Mouse (Mus musculus): ENCODE data around the gene Tspyl3.

Tspyl3 gene

DNA sequence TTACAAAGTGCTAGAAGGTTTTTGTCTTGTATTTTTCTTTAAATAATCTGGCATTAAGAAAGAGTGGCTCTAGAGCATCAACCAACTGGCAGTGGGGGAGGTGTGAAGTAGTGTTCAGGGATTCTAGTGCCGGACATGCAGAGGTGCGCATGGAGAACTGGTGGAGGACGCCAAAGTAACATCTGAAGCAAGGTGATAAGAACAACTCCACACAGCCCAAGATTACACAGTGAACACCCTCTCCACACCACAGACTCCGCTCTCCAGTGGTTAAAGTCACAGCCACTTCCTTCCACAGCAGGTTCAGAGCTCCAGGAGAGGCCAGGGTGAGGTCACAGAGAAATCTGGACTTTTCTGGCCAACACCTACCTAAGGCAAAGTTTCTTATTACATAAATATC is 2.7 kb upstream of the Tspyl3 start:
- no peak for DNase-seq (ENCODE audit: low spot score)

DNA sequence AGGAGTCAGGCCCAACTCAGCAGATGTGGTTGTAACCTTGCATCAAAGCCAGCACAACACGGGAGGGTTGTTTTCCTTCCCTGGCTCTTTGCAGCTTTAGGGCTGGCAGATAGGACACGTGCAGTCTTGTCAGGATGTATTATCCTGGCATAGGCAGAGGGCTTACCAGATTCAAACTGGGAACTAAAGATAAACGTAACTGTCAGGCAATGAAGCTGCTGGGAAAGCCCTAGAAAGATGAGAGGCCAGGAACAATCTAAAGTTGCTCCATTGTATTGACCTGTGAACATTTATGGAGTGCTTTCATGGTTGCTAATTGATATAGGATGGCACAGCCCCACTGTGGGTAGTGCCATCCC is 333 bp upstream of the Tspyl3 start:
- no peak for DNase-seq (ENCODE audit: low spot score)

DNA sequence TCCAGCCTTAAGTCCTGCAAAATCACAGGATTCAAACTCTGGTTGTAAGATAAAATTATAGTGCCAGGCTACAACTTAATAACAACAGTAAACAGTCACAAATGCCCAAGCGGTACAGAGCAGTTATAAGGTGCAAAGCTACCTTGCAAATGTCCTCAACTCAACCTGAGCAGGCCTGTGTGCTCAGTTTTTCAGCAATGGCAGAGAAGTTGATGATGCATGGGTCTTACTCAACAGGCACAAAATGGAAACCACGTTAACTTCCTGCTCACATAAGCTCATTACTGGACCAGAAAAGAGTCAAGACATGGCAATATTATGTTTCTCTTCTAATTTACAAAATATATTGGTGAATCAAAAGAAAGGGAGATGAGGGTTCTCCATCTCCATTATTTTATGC is 2.7 kb downstream of the Tspyl3 start:
- DNase-seq (ENCODE audit: low spot score) = no peak

DNA sequence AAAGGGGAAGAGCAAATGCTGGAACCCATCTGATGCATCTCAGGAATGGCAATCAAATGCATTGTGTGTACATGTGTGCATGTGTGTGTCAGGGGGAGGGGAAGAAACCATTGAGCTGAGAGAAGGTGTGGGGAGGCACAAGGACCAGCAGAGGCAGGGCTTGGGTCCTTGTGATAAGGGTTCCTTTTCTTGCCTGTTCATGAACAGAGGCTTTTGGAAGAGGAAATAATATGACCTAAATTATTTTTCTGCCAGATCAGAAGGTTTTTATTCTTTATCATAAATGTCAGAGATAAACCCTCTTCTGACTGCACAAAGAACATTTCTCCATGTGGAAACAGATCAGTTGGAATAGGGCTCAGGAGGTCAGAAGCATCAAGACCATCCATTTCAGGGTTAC is 3.1 kb downstream of the Tspyl3 start:
- no peak for DNase-seq (ENCODE audit: low spot score)

DNA sequence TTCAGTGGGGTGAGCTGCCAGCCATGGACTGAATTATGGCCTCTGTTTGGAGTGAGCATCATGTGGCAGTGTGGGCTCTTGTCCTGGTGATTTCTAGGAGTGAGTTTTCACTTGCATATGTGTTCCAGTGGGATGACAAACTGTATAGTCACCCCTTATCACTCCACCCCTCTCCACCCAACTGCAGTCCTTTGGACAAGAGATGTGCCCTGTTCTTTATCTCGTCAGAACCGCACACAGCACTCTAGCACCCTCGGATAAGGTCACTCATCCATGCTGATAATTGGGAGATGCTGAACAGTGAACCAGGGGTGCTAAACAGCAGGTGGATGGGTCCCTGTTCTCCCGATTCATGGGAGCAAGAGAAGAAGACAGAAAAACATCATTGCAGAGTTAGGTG is 3.6 kb downstream of the Tspyl3 start:
- DNase-seq (ENCODE audit: low spot score) = no peak

DNA sequence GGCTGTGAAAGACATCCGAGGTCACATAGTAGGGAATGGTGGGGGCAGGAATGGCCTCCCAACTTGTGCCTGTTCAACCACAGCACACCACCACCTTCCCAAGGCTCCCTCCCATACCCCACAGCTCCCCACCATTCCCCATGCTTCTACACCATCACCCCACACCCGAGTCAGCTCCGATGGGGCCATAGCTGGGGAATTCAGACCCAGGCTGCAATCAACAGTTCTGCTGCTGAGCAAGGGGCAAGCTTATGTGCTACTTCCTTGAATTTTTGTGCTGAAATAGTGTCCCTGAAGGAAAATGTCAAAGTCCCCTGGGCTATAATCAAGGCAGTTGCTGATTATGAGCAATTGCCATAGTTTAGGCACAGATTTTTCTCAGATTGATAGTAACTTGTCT is 6.7 kb downstream of the Tspyl3 start:
- DNase-seq (ENCODE audit: low spot score) = no peak

DNA sequence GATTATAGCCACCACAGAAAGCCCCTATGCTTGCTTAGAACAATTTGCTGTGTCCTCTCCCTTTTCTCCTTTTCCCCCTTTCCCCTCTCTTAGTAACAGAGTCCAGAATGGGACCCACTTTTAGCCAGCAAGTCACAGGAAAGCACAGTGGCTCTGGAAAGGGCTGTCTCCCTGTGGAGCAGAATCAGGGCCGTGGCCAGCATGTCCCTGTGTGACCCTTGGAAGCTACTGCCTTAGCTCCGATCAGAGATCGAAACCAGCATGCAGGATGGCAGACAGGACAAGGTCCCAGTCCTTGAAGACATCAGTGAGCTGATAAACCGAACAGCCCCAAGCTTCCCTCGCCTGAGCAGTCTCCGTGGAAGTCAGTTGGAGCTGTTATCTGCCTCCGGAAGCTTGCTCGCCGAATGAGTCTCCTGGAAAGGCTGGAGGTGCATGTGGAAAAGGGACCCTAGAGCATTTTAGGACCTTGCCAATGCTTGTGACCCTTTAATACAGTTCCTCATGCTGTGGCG is 7.4 kb downstream of the Tspyl3 start:
- no peak for DNase-seq (ENCODE audit: low spot score)

DNA sequence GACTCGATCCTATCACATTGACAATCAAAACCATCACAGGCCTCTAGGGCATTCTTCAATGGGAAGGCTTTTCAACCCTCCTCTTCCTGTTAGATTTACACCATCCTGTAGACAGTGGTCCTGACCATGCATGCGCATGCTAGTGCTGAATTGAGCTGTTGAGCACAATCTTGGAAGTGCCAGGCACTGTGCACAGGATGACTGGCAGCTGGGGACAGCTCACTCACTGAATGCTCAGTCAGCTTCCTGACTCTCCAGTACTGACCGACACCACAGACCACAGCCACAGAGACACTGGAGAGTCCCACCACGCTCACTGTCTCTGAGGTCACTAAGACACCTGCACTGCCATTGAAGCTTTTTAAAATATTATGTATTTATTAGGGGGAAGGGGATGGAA is 9.8 kb downstream of the Tspyl3 start:
- no peak for DNase-seq (ENCODE audit: low spot score)

DNA sequence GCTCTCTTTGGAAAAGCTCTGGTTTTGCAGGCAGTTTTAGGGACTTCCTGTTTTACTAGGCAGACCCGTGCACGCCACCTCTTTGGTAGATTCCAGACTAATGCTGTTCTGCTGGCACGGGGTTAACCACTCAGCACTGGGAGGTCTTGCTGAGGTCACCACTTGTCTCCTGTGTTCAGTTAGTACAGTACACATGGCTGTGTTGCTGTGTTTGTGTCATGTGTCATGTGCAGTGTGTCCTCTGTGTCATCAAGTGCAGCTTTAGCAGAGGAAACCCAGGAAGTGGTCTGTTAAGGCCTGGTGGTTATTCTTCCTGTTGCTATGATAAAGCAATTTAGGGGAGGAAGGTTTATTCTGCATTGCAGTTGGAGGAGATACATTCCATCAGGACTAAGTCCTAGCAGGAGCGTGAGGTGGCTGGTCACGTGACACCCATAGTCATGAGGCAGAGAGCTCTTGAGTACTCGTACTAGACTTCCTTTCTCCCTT is 10.4 kb downstream of the Tspyl3 start:
- DNase-seq (ENCODE audit: low spot score) = no peak

DNA sequence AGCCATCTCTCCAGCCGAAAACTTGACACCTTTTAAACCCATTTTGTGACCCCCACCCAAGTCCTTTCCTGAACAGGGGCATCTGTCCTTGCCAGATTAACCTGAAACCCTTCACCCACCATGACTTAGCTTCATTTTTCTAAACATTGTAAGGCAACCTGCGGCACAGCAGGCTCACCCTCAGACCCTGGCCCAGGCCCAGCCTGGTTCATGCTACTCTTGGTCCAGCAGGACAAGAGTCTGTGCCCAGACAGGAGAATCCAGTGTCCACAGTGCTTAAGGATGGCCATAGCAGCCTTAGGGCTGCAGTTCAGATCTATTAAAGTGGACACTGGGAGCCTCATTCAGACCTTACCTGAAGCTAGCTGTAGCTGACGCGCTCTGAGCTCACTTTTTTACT is 11.9 kb downstream of the Tspyl3 start:
- DNase-seq (ENCODE audit: low spot score) = no peak

DNA sequence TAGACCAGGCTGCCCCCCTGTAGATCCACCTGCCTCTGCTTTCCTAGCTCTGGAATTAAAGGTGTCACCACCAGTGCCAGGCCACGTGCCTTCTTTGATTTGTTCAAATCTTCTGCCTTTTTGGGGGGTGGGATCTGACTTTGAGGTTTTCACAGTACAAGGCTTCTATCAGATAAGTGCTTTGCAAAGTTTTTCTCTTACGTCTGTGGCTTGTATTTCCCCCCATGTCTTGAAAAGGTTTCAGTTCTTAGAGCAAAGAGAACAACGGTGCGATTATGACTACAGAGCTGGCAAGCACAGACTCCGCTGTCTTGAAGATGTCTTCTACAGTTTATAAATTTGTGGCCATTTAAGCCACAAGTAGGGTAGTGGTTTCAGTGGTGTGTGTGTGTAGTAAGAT is 13.8 kb downstream of the Tspyl3 start:
- no peak for DNase-seq (ENCODE audit: low spot score)

DNA sequence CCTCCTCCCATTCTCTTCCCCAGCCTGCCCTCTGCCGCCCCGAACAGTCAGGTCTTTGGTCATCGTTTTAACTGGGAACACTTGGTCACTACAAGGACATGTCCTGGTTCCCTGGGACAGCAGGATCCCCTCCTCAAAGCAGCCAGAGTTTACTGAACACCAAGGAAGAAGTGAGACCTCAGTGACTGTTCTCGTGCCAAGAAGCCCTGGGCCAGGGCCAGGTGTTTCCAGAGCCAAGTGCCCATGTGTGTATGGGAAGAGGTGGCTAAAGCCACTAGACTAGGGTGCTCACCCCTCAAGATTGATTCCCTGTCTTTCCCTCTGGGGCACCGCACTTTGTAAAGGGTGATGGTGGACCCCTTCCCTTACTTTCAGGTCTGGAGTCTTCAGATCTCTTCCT is 16.0 kb downstream of the Tspyl3 start:
- no peak for DNase-seq (ENCODE audit: low spot score)

DNA sequence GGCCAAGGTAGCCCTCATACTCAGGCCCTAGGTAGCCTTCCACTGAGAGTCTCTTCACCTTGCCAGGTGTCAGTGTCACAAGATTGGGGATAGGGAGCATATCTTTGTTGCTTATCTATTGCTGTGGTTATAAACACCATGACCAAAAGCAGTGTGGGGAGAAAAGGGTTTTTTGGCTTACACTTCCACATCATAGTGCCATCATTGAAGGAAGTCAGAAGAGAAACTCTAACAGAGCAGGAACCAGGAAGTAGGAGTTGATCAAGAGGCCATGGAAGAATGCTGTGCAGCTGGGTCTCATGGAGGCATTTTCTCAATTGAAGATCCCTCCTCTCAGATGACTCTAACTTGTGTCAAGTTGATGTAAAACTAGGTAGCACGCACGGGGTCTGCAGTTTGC is 17.1 kb downstream of the Tspyl3 start:
- no peak for DNase-seq (ENCODE audit: low spot score)

DNA sequence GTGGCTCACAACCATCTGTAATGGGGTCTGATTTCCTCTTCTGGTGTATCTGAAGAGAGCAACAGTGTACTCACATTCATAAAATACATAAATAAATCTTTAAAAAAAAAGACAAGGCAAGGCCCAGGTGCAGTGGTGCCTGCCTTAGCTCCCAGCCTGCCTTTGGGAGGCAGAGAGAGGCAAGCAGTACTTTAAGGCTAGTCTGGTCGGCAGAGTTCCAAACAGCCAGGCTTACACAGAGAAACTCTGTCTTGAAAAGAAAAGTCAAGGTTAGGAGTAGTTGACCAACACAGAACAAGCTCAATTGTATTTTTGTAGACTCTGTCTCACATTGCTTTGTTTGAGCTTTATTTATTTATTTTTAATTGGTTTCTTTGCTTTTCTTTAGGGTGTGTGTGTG is 22.5 kb downstream of the Tspyl3 start:
- DNase-seq (ENCODE audit: low spot score) = no peak

DNA sequence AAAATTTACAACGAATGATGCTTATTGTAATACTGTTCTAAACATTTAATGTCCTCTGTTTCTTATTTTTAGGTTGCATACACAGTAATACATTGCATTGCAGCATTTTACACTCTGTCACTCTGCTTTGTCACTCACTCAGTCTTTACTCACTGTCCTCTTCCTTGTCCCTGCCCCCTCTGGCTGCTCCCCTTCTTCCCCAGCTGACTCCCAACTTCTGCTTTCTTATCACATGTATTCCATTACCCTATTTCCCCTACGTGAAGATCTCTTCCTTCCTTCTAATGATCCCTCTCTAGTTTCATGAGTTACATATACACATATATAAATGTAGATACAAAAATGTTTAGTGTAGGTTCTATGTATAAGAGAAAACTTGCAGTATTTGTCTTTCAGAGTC is 26.1 kb downstream of the Tspyl3 start:
- no peak for DNase-seq (ENCODE audit: low spot score)

DNA sequence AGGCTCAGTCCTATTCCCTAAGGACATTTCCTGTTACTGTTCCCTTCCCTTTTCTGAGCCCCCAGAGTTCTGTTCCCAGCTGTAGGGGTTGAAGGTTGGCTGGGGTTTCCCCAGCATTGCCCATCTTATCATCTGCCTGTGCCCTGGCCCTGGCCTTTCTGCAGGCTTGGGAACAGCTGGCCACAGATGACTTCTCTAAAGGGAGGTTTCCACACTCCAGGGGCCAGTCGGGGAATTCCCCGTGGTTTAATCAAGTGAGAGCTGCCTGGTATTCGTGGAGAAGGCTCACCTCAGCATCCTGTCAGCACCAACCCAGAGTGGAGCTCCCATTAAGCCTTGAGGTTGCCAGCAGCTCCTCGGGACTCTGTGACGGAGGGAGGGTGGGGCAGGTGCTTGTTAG is 26.8 kb downstream of the Tspyl3 start:
- DNase-seq (ENCODE audit: low spot score) = no peak

DNA sequence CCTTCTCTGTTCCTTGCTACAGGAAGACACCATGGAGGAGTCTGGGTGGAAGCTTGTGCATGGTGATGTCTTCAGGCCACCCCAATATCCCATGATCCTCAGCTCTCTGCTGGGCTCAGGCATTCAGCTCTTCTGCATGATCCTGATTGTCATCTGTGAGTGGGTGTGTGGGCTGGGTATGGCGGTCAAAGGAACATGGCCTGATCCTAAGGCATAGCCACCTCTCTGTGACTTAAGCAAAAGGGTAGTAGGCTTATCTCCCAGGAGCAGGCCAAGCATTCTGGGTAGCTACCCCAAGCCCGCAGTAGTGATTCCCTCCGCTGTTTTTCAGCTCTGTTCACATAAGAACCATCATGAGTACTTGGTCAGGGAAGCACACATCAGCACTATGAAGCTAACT is 31.0 kb downstream of the Tspyl3 start:
- DNase-seq (ENCODE audit: low spot score) = no peak

DNA sequence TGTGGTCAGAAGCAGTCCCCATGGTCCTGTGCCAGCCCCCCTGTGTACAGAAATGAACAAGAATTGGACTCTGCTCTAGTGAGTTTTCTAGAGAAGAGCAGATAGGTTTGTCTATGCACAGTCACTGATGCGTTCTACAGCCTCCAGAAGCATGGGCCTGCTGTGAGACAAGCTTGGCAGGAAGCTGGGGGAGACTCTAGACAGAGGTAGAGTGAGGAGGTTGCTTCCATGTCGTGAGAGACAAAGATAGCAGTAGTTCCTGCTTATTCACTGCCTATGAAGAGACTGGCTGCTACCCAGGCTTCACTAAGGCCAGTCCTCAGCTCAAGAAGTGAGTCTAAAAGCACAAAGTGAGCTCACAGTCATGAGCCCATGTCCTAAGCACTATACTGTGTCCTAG is 34.0 kb downstream of the Tspyl3 start:
- no peak for DNase-seq (ENCODE audit: low spot score)

DNA sequence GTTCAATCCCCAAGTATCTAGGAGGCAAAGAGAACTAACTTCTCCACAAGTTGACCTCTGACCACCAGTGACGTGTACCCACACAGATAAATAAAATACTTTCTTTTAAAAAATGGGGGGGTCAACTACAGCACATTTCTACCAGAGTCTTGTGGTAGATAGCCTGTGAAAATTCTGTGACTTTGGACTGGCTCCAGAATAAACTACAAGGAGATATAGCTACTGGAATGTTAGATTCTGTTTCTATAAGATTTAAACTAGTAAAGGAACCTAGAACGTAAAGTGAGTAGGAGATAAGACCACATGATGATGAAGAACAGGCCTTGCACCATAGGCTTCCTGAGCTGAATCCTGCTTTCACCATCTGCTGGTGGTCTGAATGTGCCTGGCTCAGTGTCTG is 37.4 kb downstream of the Tspyl3 start:
- DNase-seq (ENCODE audit: low spot score) = no peak

DNA sequence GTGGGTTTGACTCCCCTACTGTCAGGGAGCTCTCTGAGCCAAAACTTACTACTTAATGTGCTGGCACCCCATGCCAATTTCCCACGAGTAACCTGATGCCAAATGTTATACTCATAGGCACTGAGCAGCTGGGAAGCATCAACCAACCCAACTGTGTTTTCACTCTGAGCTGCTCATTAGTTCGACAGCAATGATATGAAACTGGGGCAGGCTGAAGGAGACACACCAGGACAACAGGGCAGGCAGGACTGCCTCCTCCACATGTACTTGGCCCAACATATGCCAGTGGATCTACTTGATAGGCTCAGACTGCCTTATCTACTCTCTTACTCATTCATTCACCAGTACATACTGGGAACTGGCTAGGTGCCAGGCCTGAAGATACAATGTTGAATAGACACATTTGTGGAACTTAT is 39.1 kb downstream of the Tspyl3 start:
- DNase-seq (ENCODE audit: low spot score) = no peak

DNA sequence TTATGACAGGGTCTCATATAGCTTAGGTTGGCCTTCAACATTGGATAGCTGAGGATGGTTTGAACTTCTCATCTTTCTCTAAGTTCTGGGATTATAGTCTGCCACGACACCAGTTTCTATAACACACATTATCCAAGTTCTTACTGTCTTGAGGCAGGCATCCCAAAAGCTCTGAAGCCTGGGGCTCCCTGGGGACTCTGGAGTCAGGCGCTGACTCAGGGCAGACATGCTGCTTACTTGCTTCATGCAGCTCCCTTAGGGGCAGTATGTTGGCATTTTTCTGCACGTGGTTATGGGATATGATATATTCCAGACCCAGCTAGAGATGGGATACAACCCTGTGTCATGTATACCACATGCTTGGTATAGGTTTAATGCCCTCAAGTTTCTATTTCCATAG is 45.3 kb downstream of the Tspyl3 start:
- DNase-seq (ENCODE audit: low spot score) = no peak

DNA sequence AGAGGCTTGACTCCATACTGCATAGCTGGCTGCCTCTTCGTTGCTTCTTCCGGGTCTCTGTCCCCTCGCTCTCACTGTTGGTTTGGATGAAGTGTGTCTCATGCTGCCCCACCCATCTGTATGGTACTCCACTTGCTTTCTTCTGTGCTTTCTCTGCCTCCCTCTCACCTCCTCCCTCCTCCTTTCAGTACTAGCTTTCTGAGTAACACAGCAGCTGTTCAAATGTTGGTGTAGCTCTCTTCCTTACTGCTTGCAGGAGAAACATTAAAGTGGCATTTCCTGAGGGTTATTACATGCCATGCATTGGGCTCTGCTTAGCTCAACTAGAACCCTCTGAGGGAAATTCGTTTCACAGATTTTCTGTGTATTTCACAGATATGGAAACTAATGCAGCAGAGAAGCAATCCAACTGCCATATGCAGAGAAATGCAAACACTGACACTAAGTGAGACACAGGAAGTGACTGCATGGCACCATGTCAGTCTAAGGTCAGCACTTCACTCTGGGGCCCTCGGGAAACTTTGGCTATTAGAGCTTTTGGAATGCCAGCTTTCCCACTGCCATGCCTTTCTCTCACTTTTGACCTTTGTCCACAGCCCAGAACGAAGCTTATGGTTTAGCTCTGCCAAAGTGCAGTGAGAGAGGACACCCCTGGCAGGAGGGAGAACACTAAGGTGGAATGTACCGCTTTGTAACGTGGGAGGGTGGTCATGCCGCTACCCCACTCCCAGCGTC is 45.9 kb downstream of the Tspyl3 start:
- no peak for DNase-seq (ENCODE audit: low spot score)

DNA sequence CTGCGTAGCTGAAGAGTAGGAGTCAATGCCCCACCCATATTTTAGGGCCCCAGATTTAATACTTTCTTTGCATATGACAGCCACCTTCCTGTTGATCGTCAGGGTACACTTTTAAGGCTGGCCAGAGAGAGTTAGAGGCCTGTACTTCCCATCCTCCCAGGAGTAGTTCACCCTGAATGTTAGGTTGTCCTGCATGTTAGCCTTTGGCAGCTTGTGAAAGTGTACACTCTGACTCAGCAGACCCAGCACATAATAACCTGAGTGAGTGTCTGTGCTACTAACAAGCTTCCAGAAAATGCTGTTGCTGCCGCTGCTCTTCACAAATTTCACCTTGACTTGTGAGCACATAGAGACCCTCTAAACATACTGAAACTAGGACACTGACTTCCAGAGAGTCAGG is 48.1 kb downstream of the Tspyl3 start:
- no peak for DNase-seq (ENCODE audit: low spot score)

DNA sequence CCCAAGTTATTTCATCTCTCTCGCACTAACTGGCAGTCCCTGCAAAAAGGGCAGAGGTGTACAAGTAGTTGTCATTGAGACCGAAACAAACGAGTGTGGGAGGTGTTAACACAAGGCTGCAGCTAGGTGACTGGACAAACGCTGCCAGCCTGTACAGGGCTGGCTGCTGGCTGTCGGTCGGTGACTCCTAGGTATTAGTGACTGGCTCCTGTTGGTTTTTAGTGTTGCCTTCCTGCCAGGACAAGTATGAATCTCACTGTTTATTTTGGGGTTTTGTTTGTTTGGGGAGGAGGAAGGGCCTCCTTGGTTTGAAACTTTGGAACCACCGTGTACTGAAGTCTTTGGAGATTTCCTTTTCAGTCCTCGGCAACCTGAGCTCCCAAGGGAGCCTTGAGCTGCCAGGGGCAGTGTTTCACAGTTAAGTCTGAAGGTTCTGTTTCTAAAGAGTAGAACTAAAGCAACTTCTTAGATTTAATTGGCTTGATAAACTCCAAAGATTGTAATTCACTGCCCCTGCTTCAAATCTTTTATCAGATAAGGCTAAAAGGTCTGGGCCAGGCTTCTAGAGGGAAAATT is 49.2 kb downstream of the Tspyl3 start:
- no peak for DNase-seq (ENCODE audit: low spot score)
